Mouse (Mus musculus) cerebellum, adult 18-20 months (tissue): ENCODE data around the gene Slc15a4.

Experiments
- DNase-seq, 2 experiments: peaks; one replicate each; pipeline ENCODE4 v3.0.0; 2021

Gene Slc15a4

DNA sequence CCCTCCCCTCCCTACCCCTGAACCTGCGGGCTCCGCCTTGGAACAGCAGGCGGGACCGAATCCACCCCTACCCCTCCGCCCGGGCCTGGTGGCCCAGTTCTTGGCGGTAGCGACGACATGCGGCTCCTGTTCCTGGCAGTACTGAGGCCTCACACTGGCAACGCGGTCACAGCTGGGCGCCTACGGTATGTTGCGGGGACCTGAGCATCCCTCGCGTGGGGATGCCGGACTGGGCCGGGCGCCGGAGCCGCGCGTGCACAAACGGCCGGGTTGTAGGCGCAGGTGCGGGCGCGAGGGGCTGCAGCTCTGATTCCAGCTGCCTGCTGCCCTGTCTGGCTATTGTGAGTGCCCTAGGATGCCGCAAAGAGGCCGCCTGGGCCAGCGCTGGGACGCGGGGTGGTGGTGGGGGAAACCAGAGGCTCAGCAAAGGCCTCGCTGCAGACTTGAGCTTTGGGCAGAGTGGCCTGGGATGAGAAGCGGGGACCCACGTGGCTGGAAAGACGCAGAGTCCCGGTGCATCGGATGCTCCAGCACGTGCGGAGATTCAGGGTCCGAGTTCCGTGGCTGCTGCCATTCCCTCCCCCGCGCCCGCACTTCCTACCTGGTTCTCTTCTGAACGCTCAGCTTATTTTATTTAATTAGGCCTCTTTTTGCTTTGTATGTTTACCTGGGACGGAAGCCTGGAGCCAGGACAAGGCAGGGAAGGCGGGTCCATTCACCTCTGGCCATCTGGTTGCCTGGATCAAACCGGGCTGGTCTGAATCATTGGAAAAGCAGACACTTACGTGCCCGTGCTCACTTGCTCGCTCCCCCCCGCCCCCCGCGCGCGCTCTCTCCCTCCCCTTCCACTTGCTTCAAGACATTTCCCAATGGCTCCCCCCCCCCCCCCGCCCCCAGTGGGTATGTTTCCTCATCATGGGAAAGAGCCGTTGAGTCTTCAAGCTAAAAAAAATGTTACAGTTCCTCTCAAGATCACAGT is at the start of gene Slc15a4, which contains the start of gene Glt1d1:
Gene Slc15a4 (minus strand): TSS at position 731 of the 979 bp plus-strand sequence.
Gene Glt1d1 (plus strand): TSS at position 96 of the 979 bp plus-strand sequence.
- DNase-seq, result peak; percentile 67 to 68

- no peak for DNase-seq
Observed at GRCm38 (mm10) chr5:127678501-127678900, 45.8 kb upstream of the Slc15a4 start.

DNA sequence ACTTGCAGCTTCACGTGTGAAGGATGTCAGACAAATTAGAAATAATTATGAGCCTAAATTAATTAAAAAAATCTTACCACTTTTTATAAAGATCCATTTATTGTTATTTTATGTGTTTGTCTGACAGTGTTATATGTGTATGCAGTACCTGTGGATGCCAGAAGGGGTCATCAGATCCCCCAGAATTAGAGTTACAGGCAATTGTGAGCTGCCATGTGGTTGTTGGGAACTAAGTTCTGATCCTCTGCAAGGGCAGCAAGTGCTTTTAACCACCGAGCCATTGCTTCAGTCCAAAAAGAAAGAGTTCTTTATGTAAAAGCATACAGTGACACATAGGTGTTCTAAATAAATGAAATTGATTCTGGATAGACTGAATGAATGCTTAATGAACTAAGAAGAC is 44.9 kb upstream of the Slc15a4 start:
- no peak for DNase-seq

DNA sequence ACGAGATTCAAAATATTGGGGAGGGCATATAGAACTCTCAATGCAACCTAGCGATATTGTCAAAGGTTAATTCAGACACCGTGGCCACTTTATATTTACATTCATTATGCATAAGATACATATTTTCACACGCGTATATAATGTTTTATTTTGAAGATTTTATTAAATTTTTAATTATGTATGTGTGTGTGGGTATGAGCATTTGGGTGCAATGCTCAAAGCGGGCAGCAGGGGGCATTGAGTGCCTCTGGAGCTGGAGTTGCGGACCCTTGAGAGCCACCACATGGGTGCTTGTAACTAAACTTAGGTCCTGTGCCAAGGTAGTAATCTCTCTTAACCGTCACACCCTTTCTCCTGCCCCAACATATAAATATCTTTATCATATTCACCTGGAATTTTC is 41.2 kb upstream of the Slc15a4 start:
- DNase-seq, result no peak

- no peak for DNase-seq
Observed at GRCm38 (mm10) chr5:127660979-127661378, 28.3 kb upstream of the Slc15a4 start.

DNA sequence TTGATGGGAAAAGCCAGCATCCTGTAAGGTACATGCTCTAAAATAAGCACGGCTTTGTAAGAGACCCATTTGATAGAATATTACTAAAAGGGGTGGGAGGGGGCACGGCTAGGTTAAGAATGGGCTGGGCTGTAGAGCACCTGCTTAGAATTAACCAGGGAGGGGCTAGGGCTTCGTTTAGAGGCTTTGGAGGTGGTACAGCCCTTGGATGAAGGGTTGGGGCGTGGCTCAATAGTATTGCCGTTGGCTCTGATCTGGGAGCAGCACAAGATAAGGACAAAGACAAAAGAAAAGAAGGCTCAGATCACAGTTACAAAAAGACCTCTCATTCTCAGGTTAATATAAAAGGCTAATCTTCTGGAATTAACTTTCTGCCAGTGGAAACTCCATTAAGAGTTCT is 27.6 kb upstream of the Slc15a4 start:
- no peak for DNase-seq

DNA sequence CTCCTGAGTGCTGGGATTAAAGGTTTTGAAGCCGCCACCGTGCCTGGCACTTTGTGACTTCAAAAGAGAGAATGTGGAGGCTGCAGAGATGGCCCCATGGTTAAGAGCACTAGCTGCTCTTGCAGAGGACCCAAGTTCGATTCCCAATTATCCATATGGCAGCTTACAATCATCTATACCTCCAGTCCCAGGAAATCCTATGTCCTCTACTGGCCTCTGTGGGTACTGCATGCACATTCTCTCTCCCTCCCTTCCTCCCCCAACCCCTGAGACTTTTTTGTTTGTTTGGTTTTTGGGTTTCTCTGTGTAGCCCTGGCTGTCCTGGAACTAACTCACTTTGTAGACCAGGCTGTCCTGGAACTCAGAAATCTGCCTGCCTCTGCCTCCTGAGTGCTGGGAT is 26.6 kb upstream of the Slc15a4 start:
- no peak for DNase-seq

- DNase-seq, result no peak
Observed at GRCm38 (mm10) chr5:127658257-127658656, 25.6 kb upstream of the Slc15a4 start.

DNA sequence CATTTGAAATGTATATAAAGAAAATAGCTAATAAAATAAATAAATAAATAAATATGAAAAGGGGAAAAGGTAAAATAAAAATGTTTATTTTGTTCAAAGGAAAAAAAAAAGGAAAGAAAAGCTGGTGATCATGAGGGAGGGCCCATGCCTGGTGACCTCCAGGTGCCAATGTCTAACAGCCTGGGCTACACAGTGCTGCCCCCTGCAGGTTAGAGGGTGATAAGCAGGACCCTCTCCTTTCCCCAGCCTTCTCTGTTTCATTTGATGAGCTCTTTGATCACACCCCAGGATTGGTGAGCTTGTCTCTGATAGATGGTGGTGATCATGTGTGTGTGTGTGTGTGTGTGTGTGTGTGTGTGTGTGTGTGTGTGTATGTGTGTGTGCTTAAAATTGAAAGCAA is 16.4 kb upstream of the Slc15a4 start:
- peak; percentile 40 for DNase-seq

GRCm38 (mm10) chr5:127648046-127648445 is 15.3 kb upstream of the Slc15a4 start:
- DNase-seq, result peak; percentile 27 to 32

GRCm38 (mm10) chr5:127641185-127641958 is 8.7 kb upstream of the Slc15a4 start:
- DNase-seq, result no peak

- no peak for DNase-seq
Observed at GRCm38 (mm10) chr5:127640359-127640758, 7.7 kb upstream of the Slc15a4 start.

GRCm38 (mm10) chr5:127639635-127640034 is 6.9 kb upstream of the Slc15a4 start:
- DNase-seq, result no peak

- DNase-seq, result no peak
Observed at GRCm38 (mm10) chr5:127639067-127639605, 6.4 kb upstream of the Slc15a4 start.

DNA sequence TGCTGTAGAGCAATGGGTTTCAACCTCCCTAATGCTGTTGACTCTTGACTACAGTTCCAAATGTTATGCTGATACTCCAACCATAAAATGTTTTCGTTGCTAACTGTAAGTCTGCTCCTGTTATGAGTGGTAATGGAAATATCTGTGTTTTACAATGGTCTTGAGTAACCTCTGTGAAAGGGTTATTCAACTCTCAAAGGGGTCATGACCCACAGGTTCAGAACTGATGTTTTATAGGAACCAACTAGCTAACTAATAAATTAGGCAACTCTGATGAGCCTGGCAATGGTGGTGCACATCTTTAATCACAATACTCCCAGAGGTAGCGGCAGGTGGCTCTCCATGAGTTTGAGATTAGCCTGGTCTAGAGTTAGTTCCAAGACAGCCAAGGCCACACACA is 5.5 kb upstream of the Slc15a4 start:
- DNase-seq, result no peak

DNA sequence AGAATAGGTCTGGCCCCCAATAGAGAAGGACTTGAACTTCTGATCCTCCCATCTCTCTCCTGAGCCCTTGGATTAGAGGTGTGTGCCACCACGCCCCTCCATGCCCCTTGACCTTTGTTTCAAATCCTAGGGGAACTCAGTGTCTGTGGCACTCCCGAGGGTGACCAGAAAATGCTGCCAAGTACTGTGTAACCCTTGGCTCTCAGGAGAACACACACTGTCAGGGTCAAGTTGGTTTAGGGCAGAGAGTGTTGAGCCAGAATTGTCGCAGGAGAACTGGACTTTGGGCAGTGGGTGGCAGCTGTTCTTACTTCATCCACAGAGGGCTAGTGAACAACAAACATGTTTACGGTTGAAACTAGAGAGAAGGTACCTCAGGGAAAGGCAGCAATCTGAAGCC is 4.9 kb upstream of the Slc15a4 start:
- DNase-seq, result no peak

GRCm38 (mm10) chr5:127633666-127634065 is 969 bp upstream of the Slc15a4 start:
- DNase-seq, result no peak

DNA sequence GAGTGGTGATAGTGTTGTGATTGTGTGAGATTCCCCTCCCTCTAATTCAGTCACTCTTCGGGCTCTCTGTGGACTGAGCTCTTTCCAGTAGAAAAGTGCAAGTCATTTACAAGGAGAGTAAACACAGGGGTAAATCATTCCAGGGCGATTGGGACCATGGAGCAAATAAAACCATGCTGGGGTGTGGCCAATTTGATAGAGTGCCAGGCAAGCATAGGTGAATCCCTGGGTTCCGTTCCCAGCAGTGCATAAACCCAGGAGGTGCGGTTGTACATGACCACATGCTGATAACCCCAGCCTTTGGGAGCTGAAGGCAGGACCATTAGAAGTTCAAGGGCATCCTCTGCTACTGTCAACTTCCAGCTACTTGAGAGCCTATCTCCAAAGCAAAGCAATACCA is 491 bp upstream of the Slc15a4 start:
- DNase-seq, result no peak

DNA sequence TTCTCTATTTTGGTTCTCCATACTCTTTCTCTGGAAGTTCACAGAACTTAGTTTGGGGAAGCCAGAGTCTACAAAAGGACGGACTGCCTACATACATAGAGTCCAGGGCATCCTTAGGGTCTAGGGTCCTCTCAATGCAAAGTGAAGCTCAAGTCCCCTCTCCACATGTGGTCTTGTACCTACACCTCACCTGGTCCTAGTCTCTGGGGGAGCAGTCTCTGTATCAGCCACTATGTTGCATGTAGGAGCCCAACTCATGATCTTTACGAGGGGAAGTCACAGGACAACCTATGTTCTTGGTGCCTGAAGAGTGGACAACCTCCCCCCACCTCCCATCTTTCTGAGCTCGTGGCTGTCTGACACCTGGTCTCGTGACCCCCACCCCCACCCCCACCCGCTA is 1.0 kb downstream of the Slc15a4 start:
- no peak for DNase-seq

GRCm38 (mm10) chr5:127627242-127627641 is 5.5 kb downstream of the Slc15a4 start:
- DNase-seq, result no peak

- no peak for DNase-seq
Observed at GRCm38 (mm10) chr5:127624427-127625213, 8.1 kb downstream of the Slc15a4 start.

DNA sequence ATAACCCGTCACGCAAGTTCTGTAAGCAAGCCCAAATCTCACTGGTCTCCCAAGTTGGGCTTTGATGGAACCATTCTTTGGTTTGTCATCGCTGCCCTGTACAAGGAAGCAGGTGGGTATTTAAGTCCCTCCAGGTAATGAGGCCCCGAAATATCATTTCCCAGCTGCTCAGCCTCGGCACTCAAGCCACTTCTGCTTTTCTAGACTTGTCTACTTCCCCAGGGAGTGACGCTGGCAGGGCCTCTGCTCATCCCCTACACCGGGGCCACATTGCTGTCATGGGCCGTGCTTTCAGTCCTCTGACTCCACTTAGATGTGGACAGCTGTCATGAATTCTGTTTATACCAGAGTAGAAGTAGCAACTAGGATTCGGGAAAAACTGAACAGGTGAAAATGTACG is 11.6 kb downstream of the Slc15a4 start:
- DNase-seq, result no peak

GRCm38 (mm10) chr5:127620371-127620770 is 12.3 kb downstream of the Slc15a4 start:
- DNase-seq, result no peak
